Mouse (Mus musculus) hindbrain, embryonic 10.5 days (tissue): Measurements from ENCODE around the gene Isoc2b. TPM values are rescaled to one million over a fixed set of nuclear protein-coding genes. Genes with fewer than 3 reads are reported as not detected.
A peak's percentile ranks its signal among the peaks of the same experiment; 100 is the strongest.
"Not testable (repeated sequence)": the region's sequence is repeated elsewhere in the genome, so short reads cannot be mapped to it uniquely, and the experiment has no call there.

Source experiments
- DNase-seq: peaks from one replicate; pipeline ENCODE4 v3.0.0-alpha.2; 2017; ENCODE audit warnings: low spot score
- H3K27ac ChIP-seq: fragments of 300-500 bp; sonication (generic); 2 replicates; pipeline ENCODE4 v1.5.1; 2016; ENCODE audit warnings: mild to moderate bottlenecking, moderate library complexity
- H3K27me3 ChIP-seq: fragments of 300-500 bp; sonication (generic); 2 replicates; pipeline ENCODE4 v1.6.1; 2016; ENCODE audit warnings: mild to moderate bottlenecking; ENCODE audit not compliant: poor library complexity, insufficient read depth, severe bottlenecking
- H3K36me3 ChIP-seq: fragments of 300-500 bp; sonication (generic); 2 replicates; pipeline ENCODE4 v1.6.1; 2016; ENCODE audit warnings: mild to moderate bottlenecking, moderate library complexity
- H3K4me1 ChIP-seq: fragments of 300-500 bp; sonication (generic); replicated peaks from 2 replicates; pipeline ENCODE4 v1.6.1; 2016; ENCODE audit warnings: mild to moderate bottlenecking
- H3K4me3 ChIP-seq: fragments of 300-500 bp; sonication (generic); 2 replicates; pipeline ENCODE4 v1.5.1; 2016; ENCODE audit warnings: mild to moderate bottlenecking, moderate library complexity
- H3K9me3 ChIP-seq: fragments of 300-500 bp; sonication (generic); 2 replicates; pipeline ENCODE4 v1.6.1; 2016; ENCODE audit warnings: mild to moderate bottlenecking, moderate library complexity
- WGBS: fragments of 180-500 bp; shearing (Covaris S2); methylation state at CpG from one replicate; pipeline ENCODE4 v1.1.7; 2016; 5-methylcytosine and 5-hydroxymethylcytosine counted together
- polyA plus RNA-seq: library from polyadenylated mRNA; unstranded; fragments of >200 nt; fragmentation: Nextera tagmentation; extraction: Ambion mirVana; gene quantifications from 2 replicates; pipeline ENCODE4 v1.2.1, GENCODE M21; 2016

The Isoc2b gene
- polyA plus RNA-seq, 1 experiment from 2014 or later = 3.3 TPM

DNA sequence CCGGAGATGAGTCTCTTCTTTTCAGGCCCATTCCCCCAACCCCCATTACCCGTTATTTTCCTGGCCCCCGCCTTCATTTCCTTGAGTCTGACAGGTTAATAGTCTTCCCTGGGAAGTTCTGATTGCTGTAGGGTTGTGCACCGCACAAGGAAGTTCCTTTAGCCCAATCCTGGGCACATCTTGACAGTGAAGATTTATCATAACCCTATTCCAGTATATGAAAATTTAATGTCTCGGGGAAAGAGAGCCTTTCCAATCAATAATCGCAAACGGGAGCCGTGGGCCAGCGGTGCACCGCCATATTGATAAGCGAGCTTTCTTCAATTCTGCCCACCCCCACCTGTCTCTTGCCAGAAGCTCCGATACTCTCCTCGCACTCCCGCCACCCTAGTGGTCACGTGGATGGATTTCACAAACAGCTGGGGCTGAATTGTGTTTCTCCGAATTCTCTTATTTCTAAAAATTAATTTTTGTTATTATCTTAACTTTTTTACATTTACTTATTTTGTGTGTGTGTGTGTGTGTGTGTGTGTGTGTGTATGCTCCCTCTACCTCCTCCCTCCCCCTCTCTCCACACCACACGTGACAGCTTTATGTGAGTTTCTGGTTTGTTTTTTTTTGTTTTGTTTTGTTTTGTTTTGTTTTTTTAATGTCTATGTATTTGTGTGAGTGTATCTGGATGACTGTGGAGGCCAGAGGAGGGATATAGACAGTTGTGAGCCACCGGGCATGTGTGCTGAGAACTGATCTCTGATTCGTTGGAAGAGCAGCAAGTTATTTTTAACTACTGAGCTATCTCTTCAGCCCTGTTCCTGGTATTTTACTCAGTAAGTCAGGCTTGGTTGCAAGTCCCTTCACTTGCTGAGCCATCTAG, 29.8 kb upstream of the Isoc2b start:
- H3K9me3 ChIP-seq = peaks cover 11% of the 10 kb centered on the region; the same call in 1 of the 2 replicates
- H3K36me3 ChIP-seq = no peaks in the 10 kb centered on the region
- peaks cover 19% of the 10 kb centered on the region for H3K4me1 ChIP-seq
- 0 out of 2 replicates have a peak overlapping the region, but pooled peaks have one; percentile 35 for H3K27ac ChIP-seq
- no peak for DNase-seq
- H3K4me3 ChIP-seq = peak overlapping the region; percentile 41
- peaks cover 25% of the 10 kb centered on the region for H3K27me3 ChIP-seq
- 9% methylated on average over 19 of the region's 19 CpGs for WGBS

DNA sequence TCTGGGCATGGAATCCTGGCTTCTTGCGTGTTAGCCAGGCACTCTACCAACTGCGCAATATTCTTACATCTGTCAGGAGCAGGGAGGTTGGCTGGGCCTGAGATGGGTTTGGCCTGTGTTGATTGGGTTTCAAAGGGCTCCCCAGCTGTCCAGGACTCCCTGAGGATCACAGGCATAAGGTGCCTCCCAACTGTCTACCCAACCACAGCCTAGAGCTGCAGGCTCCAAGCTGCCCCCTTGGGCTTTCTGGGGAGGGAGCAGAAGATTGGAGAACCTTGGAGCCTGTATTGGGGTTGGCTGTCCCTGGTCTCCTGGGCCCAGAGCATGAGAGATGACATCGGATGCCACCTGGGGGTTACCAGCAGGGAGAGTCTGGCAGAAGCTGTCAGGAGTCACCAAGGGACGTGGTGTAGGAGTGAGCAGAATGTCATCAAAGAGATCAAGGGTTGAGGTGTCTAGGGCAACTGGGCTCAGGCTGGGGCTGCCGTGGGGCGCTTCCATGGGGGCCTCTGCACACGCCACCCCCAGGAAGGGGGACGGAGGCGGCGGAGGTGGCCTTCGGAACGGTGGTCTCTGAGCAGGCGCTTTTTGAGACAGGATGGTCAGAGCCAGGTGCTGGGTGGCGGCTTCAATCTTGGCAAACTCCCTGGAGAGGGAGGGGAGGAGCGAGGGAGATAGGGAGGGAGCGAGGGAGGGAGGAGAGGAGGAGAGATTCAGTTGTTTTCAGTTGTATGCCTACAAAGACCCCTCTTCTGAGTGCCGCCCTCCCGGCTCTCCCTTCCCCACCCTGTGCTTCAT, 29.0 kb upstream of the Isoc2b start:
- peaks cover 19% of the 10 kb centered on the region for H3K4me1 ChIP-seq
- H3K27me3 ChIP-seq = peaks cover 25% of the 10 kb centered on the region
- no peaks in the 10 kb centered on the region for H3K36me3 ChIP-seq
- H3K4me3 ChIP-seq = peak overlapping the region; percentile 41
- no peak for DNase-seq
- H3K9me3 ChIP-seq = peaks cover 5% of the 10 kb centered on the region; the same call in 1 of the 2 replicates
- 0 out of 2 replicates have a peak overlapping the region, but pooled peaks have one; percentile 35 for H3K27ac ChIP-seq
- 19% methylated on average over 18 of the region's 18 CpGs for WGBS

DNA sequence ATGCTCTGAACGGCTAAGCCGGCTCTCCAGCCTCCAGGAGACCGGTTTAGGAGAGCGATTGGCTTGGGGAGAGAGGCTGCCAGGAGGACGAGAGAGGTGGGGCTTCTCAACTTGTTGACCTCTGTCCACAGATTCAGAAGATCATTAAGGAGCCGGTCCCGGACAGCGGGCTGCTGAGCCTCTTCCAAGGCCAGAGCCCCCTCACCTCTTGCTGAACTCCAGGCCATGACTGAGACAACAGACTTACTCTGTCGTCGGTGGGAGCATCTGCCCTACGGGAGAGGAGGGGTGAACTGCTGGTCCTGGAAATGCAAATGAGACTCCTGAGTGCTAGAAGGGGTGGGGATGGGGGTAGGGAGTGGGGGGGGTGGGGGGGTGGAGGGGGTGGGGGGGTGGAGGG, 25.1 kb upstream of the Isoc2b start:
- H3K4me3 ChIP-seq = no peak overlapping the region
- no peak overlapping the region for H3K27ac ChIP-seq
- DNase-seq = no peak
- H3K4me1 ChIP-seq = peaks cover 14% of the 10 kb centered on the region
- H3K36me3 ChIP-seq = no peaks in the 10 kb centered on the region
- 62% methylated on average over 11 of the region's 11 CpGs for WGBS
- H3K9me3 ChIP-seq = no peaks in the 10 kb centered on the region
- peaks cover 19% of the 10 kb centered on the region for H3K27me3 ChIP-seq

DNA sequence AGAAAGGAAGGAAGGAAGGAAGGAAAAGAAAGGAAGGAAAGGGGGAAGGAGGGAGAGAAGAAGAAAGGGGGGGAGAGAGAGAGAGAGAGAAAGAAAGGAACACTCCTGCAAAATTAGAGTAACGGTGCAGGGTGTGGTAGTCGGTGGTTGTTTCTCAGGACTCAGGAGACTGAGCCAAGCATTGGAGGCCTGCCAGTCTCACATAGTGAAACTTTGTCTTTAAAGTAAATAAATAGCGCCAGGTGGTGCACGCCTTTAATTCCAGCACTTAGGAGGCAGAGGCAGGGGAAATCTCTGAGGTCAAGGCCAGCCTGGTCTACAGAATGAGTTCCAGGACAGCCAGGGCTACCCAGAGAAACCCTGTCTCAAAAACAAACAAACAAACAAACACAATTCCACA, 16.6 kb upstream of the Isoc2b start:
- no peak overlapping the region for H3K4me3 ChIP-seq
- H3K27me3 ChIP-seq = no peaks in the 10 kb centered on the region
- H3K27ac ChIP-seq = no peak overlapping the region
- H3K36me3 ChIP-seq = 0 out of 2 replicates have a peak, but pooled peaks cover 8% of the 10 kb centered on the region
- WGBS = 82% methylated on average over 4 of the region's 4 CpGs
- no peak for DNase-seq
- H3K9me3 ChIP-seq = peaks cover 9% of the 10 kb centered on the region; the same call in 1 of the 2 replicates
- no peaks in the 10 kb centered on the region for H3K4me1 ChIP-seq

DNA sequence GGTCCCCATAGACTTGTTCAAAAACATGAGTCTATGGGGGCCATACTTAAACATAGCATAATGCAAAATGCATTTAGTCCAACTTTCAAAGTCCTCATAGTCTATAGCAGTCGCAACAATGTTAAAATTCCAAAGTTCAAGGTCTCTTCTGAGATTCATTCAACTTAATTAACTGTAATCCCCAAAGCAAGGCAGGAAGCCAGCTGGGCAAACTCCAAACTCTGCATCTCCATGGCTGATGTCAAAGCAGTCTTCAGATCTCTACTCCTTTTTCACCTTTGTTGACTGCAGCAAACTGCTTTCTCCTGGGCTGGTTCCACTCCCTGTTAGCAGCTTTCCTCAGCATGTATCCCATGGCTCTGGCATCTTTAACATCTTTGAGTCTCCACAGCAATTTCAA, 9.0 kb upstream of the Isoc2b start:
- 90% methylated on average over 1 of the region's 1 CpGs for WGBS
- H3K4me1 ChIP-seq = peaks cover 19% of the 10 kb centered on the region
- DNase-seq, H3K9me3 ChIP-seq, H3K27ac ChIP-seq, H3K27me3 ChIP-seq, H3K36me3 ChIP-seq, H3K4me3 ChIP-seq: not testable (repeated sequence)

DNA sequence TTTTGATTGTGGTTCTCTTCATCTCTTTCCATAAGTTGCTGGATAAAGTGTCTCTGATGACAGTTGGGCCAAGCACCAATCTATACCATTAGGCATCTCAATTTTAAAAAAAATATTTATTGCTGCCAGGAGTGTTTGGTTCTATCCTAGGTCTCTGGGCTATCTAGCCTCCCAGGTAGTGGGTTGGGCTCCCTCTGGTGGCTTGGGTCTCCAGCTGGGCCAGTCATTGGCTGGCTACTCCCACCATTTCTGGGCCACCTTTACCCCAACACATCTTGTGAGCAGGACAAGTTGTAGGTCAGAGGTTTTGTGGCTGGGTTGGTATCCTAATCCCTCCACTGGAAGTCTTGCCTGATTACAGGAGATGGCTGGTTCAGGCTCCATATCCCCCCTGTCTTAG, 8.1 kb upstream of the Isoc2b start:
- H3K27me3 ChIP-seq = no peaks in the 10 kb centered on the region
- peaks cover 7% of the 10 kb centered on the region; the same call in 1 of the 2 replicates for H3K9me3 ChIP-seq
- no peak overlapping the region for H3K27ac ChIP-seq
- no peak overlapping the region for H3K4me3 ChIP-seq
- DNase-seq = no peak
- H3K4me1 ChIP-seq = peaks cover 19% of the 10 kb centered on the region
- 0 out of 2 replicates have a peak, but pooled peaks cover 8% of the 10 kb centered on the region for H3K36me3 ChIP-seq

DNA sequence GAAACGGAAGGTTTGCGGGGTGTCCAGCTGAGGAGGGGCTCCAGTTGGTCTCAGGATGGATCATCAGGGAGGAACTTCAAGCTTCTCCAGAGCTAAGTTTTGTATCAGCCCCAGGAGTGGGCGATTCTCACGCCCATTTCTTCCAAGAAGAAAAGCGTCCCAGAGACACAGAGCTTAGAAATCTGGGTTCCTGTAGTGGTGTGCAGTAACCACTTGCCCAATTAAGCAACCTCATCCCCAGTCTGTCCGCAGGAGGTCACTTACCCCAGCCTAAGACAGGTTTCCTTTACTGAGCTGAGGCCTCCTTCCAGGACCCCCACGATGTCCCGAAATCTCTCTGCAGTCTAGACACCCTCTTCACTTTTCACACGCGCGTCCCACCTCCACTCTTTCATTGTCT, 7.2 kb upstream of the Isoc2b start:
- no peak for DNase-seq
- Histone ChIP-seq H3K27ac (peak overlapping the region; percentile 80), H3K36me3 (0 out of 2 replicates have a peak, but pooled peaks cover 4% of the 10 kb centered on the region), H3K27me3 (no peaks in the 10 kb centered on the region), H3K4me1 (peaks cover 19% of the 10 kb centered on the region), H3K4me3 (peak overlapping the region; percentile 63), H3K9me3 (peaks cover 4% of the 10 kb centered on the region; the same call in 1 of the 2 replicates)
- WGBS = 11% methylated on average over 11 of the region's 11 CpGs

DNA sequence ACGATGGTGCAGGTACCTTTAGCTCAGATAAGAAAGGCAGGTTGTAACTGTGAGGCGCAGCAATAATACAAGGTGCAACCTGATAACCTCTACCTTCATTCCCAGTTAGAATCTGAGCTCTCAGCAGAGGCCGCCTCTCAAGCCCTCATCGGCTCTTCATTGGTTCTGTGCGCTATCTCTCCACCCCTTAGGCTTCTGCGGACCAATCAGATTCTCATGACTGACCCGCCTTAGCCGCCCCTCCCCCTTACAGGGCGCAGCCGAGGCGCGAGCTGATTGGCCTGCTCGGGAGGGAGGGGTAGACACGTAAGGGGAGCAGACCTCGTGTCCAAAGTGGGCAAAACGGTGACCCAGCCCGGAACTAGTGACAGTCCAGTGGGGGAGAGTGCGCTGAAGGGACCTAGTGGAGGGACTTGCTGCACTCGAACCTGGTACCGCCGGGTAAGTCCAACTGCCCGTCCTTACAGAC, 6.7 kb upstream of the Isoc2b start, which contains the start of gene Isoc2a:
Gene Isoc2a (plus strand): TSS at position 401 of the 469 bp plus-strand sequence.
- under 1% methylated on average over 22 of the region's 22 CpGs for whole genome bisulfite sequencing
- H3K36me3 ChIP-seq = 0 out of 2 replicates have a peak, but pooled peaks cover under 1% of the 10 kb centered on the region
- DNase-seq = peak; percentile 95
- H3K27ac ChIP-seq = peak within 1 kb of the TSS; percentile 80
- peaks cover 19% of the 10 kb centered on the region for H3K4me1 ChIP-seq
- peak within 1 kb of the TSS; percentile 63 for H3K4me3 ChIP-seq
- no peaks in the 10 kb centered on the region; the same call in 1 of the 2 replicates for H3K9me3 ChIP-seq
- no peaks in the 10 kb centered on the region for H3K27me3 ChIP-seq

GRCm38 (mm10) chr7:4866631-4867180, 3.4 kb downstream of the Isoc2b start:
- 44% methylated on average over 10 of the region's 10 CpGs for WGBS
- peak overlapping the region; percentile 72 for H3K4me3 ChIP-seq
- peaks cover 6% of the 10 kb centered on the region; the same call in 1 of the 2 replicates for H3K9me3 ChIP-seq
- H3K36me3 ChIP-seq = no peaks in the 10 kb centered on the region
- no peaks in the 10 kb centered on the region for H3K27me3 ChIP-seq
- peaks cover 17% of the 10 kb centered on the region for H3K4me1 ChIP-seq
- no peak for DNase-seq
- H3K27ac ChIP-seq = peak overlapping the region; percentile 86

- H3K27me3 ChIP-seq = no peaks in the 10 kb centered on the region
- H3K36me3 ChIP-seq = no peaks in the 10 kb centered on the region
- H3K4me1 ChIP-seq = peaks cover 17% of the 10 kb centered on the region
- peaks cover 6% of the 10 kb centered on the region; the same call in 1 of the 2 replicates for H3K9me3 ChIP-seq
- DNase-seq = peak; percentile 96
- WGBS = 5% methylated on average over 40 of the region's 40 CpGs
- peak overlapping the region; percentile 86 for H3K27ac ChIP-seq
- peak overlapping the region; percentile 72 for H3K4me3 ChIP-seq
Measured at GRCm38 (mm10) chr7:4865579-4866493, 4.2 kb downstream of the Isoc2b start.

DNA sequence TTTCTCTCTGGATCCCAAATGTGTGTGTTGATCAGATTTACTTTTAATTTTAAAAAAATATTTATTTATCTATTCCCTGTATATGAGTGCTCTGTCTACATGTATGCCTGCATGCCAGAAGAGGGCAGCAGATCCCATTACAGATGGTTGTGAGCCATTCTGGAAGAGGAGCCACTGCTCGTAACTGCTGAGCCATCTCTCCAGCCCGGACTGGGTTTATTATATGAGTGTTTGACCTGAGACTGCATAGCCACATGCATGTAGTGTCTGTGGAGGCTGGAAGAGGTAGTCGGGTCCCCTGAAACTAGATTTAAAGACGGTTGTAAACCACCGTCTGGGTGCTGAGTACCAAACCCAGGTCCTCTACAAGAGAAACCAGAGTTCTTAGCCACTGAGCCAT, 5.0 kb downstream of the Isoc2b start:
- peak; percentile 42 for DNase-seq
- Histone ChIP-seq H3K27me3 (no peaks in the 10 kb centered on the region), H3K4me3 (peak overlapping the region; percentile 72), H3K27ac (peak overlapping the region; percentile 86), H3K4me1 (peaks cover 17% of the 10 kb centered on the region), H3K36me3 (no peaks in the 10 kb centered on the region), H3K9me3 (peaks cover 6% of the 10 kb centered on the region; the same call in 1 of the 2 replicates)
- WGBS = 59% methylated on average over 5 of the region's 5 CpGs
